Mouse (Mus musculus) lung, postnatal 0 days (tissue): Measurements from ENCODE around the gene Arpc4.

Experiments used
- CTCF ChIP-seq: IDR thresholded peaks from 2 replicates; pipeline ENCODE4 v1.5.1; 2016; ENCODE audit warnings: antibody characterized with exemption, mild to moderate bottlenecking
- EP300 ChIP-seq: IDR thresholded peaks from 2 replicates; pipeline ENCODE4 v1.6.1; 2016; ENCODE audit warnings: antibody characterized with exemption, mild to moderate bottlenecking, control low read depth

DNA sequence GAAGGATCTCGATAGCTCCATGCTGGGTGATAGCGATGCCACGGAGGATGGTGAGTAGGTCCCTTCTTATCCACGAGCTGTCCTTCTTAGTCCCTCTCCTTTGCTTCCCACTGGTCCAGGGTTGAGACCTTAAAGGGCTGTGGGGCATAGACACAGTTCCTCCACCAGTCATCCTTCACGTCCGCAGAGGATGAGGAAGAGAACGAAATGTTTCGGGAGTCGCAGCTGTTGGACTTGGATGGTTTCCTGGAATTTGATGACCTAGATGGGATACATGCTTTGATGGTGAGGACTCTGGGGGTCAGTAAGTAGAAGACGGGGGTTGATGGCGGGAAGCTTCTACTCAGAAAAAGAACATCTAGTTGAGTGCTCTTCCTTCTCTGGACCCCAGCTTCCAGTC, 16.9 kb downstream of the Arpc4 start:
- TF ChIP-seq EP300 (no peak), CTCF (no peak)
